Mouse (Mus musculus): ENCODE data around the gene Satl1.

The Satl1 gene

GRCm38 (mm10) chrX:112406679-112407078, at the start of gene Satl1:
TSS of gene Satl1 (minus strand) at chrX:112406779.
- no peak for DNase-seq

GRCm38 (mm10) chrX:112438064-112438463, 31.5 kb upstream of the Satl1 start:
- no peak for DNase-seq

- DNase-seq = no peak
Measured at GRCm38 (mm10) chrX:112437580-112437979, 31.0 kb upstream of the Satl1 start.

- DNase-seq = peak in 1 of 2 experiments; percentile 1
Measured at GRCm38 (mm10) chrX:112422998-112423397, 16.4 kb upstream of the Satl1 start.

- no peak for DNase-seq
Measured at GRCm38 (mm10) chrX:112412309-112412708, 5.7 kb upstream of the Satl1 start.

- peak; percentile 30 to 42 for DNase-seq
Measured at GRCm38 (mm10) chrX:112370577-112371410, 35.8 kb downstream of the Satl1 start.

GRCm38 (mm10) chrX:112368426-112368825, 38.2 kb downstream of the Satl1 start:
- no peak for DNase-seq

GRCm38 (mm10) chrX:112348395-112348791, 58.2 kb downstream of the Satl1 start:
- DNase-seq = no peak

- no peak for DNase-seq
Measured at GRCm38 (mm10) chrX:112347467-112348394, 58.8 kb downstream of the Satl1 start.

- DNase-seq = no peak
Measured at GRCm38 (mm10) chrX:112339486-112339885, 67.1 kb downstream of the Satl1 start.
